Mouse (Mus musculus): Measurements from ENCODE around the gene Tprn. TPM values are rescaled to one million over a fixed set of nuclear protein-coding genes. Genes with fewer than 3 reads are reported as not detected.

The Tprn gene
- polyA plus RNA-seq, 1 experiment from 2014 or later: 15.6 TPM

Other genes with a start within 250 kb of the Tprn start
- 176 and 188 TPM in 2 replicates for gene Nsmf, start 208.3 kb upstream of the Tprn start, polyA plus RNA-seq (2015; fragmentation: Nextera tagmentation; extraction: Ambion mirVana)
- gene Entpd8, start 182.3 kb upstream of the Tprn start, polyA plus RNA-seq (2015; fragmentation: Nextera tagmentation; extraction: Ambion mirVana): not detected in 2 replicates
- not detected in 2 replicates for gene Noxa1, start 167.5 kb upstream of the Tprn start, polyA plus RNA-seq (2015; fragmentation: Nextera tagmentation; extraction: Ambion mirVana)
- 13.1 and 15.0 TPM in 2 replicates for gene Nrarp, start 81.9 kb upstream of the Tprn start, polyA plus RNA-seq (2015; fragmentation: Nextera tagmentation; extraction: Ambion mirVana)
- gene Tor4a, start 65.7 kb upstream of the Tprn start, polyA plus RNA-seq (2015; fragmentation: Nextera tagmentation; extraction: Ambion mirVana): 1.2 and 1.4 TPM in 2 replicates
- gene Nelfb, start 51.1 kb upstream of the Tprn start, polyA plus RNA-seq (2015; fragmentation: Nextera tagmentation; extraction: Ambion mirVana): 116 and 117 TPM in 2 replicates
- not detected in 2 replicates for gene Stpg3, start 48.0 kb upstream of the Tprn start, polyA plus RNA-seq (2015; fragmentation: Nextera tagmentation; extraction: Ambion mirVana)
- 0.43 TPM in 1 of 2 replicates, not detected in the other for gene Fam166a, start 43.9 kb upstream of the Tprn start, polyA plus RNA-seq (2015; fragmentation: Nextera tagmentation; extraction: Ambion mirVana)
- gene Tubb4b, start 37.9 kb upstream of the Tprn start, polyA plus RNA-seq (2015; fragmentation: Nextera tagmentation; extraction: Ambion mirVana): 366 and 421 TPM in 2 replicates
- not detected in 2 replicates for gene Slc34a3, start 28.3 kb upstream of the Tprn start, polyA plus RNA-seq (2015; fragmentation: Nextera tagmentation; extraction: Ambion mirVana)
- not detected in 2 replicates for gene Rnf224, start 25.8 kb upstream of the Tprn start, polyA plus RNA-seq (2015; fragmentation: Nextera tagmentation; extraction: Ambion mirVana)
- 144 and 176 TPM in 2 replicates for gene Rnf208, start 20.4 kb upstream of the Tprn start, polyA plus RNA-seq (2015; fragmentation: Nextera tagmentation; extraction: Ambion mirVana)
- 0.25 and 0.48 TPM in 2 replicates for gene Cysrt1, start 20.2 kb upstream of the Tprn start, polyA plus RNA-seq (2015; fragmentation: Nextera tagmentation; extraction: Ambion mirVana)
- gene AL732309.1, start 15.8 kb upstream of the Tprn start, polyA plus RNA-seq (2015; fragmentation: Nextera tagmentation; extraction: Ambion mirVana): 4.3 and 4.7 TPM in 2 replicates
- 12.4 and 12.7 TPM in 2 replicates for gene Tmem203, start 7.2 kb upstream of the Tprn start, polyA plus RNA-seq (2015; fragmentation: Nextera tagmentation; extraction: Ambion mirVana)
- gene Ssna1, start 9.8 kb downstream of the Tprn start, polyA plus RNA-seq (2015; fragmentation: Nextera tagmentation; extraction: Ambion mirVana): 172 and 175 TPM in 2 replicates
- 141 and 144 TPM in 2 replicates for gene Anapc2, start 9.9 kb downstream of the Tprn start, polyA plus RNA-seq (2015; fragmentation: Nextera tagmentation; extraction: Ambion mirVana)
- not detected in 2 replicates for gene Tmem210, start 25.5 kb downstream of the Tprn start, polyA plus RNA-seq (2015; fragmentation: Nextera tagmentation; extraction: Ambion mirVana)
- gene Lrrc26, start 27.3 kb downstream of the Tprn start, polyA plus RNA-seq (2015; fragmentation: Nextera tagmentation; extraction: Ambion mirVana): not detected in 2 replicates
- gene Grin1, start 56.6 kb downstream of the Tprn start, polyA plus RNA-seq (2015; fragmentation: Nextera tagmentation; extraction: Ambion mirVana): 44.0 and 52.7 TPM in 2 replicates
- gene Man1b1, start 69.7 kb downstream of the Tprn start, polyA plus RNA-seq (2015; fragmentation: Nextera tagmentation; extraction: Ambion mirVana): 50.7 and 51.0 TPM in 2 replicates
- 22.6 and 26.2 TPM in 2 replicates for gene Dpp7, start 93.7 kb downstream of the Tprn start, polyA plus RNA-seq (2015; fragmentation: Nextera tagmentation; extraction: Ambion mirVana)
- gene Uap1l1, start 103.1 kb downstream of the Tprn start, polyA plus RNA-seq (2015; fragmentation: Nextera tagmentation; extraction: Ambion mirVana): 4.6 and 5.2 TPM in 2 replicates
- gene Sapcd2, start 109.7 kb downstream of the Tprn start, polyA plus RNA-seq (2015; fragmentation: Nextera tagmentation; extraction: Ambion mirVana): 9.0 and 9.2 TPM in 2 replicates
- gene Entpd2, start 133.3 kb downstream of the Tprn start, polyA plus RNA-seq (2015; fragmentation: Nextera tagmentation; extraction: Ambion mirVana): 3.7 and 9.0 TPM in 2 replicates
- gene Npdc1, start 136.7 kb downstream of the Tprn start, polyA plus RNA-seq (2015; fragmentation: Nextera tagmentation; extraction: Ambion mirVana): 481 and 529 TPM in 2 replicates
- gene Fut7, start 160.6 kb downstream of the Tprn start, polyA plus RNA-seq (2015; fragmentation: Nextera tagmentation; extraction: Ambion mirVana): 0.09 and 0.80 TPM in 2 replicates
- 17.3 and 18.3 TPM in 2 replicates for gene Abca2, start 166.1 kb downstream of the Tprn start, polyA plus RNA-seq (2015; fragmentation: Nextera tagmentation; extraction: Ambion mirVana)
- gene Clic3, start 194.2 kb downstream of the Tprn start, polyA plus RNA-seq (2015; fragmentation: Nextera tagmentation; extraction: Ambion mirVana): 2.8 and 3.4 TPM in 2 replicates
- 121 and 130 TPM in 2 replicates for gene Paxx, start 198.5 kb downstream of the Tprn start, polyA plus RNA-seq (2015; fragmentation: Nextera tagmentation; extraction: Ambion mirVana)
- gene Ptgds, start 207.4 kb downstream of the Tprn start, polyA plus RNA-seq (2015; fragmentation: Nextera tagmentation; extraction: Ambion mirVana): 465 and 593 TPM in 2 replicates
- gene Lcn12, start 231.3 kb downstream of the Tprn start, polyA plus RNA-seq (2015; fragmentation: Nextera tagmentation; extraction: Ambion mirVana): not detected in 2 replicates
- gene Fbxw5, start 238.1 kb downstream of the Tprn start, polyA plus RNA-seq (2015; fragmentation: Nextera tagmentation; extraction: Ambion mirVana): 137 and 139 TPM in 2 replicates
- gene C8g, start 239.1 kb downstream of the Tprn start, polyA plus RNA-seq (2015; fragmentation: Nextera tagmentation; extraction: Ambion mirVana): 5.1 and 5.9 TPM in 2 replicates